Mouse (Mus musculus) gastrocnemius, postnatal 14 days (tissue): Measurements from ENCODE around the gene Abhd8. TPM values are rescaled to one million over a fixed set of nuclear protein-coding genes. Genes with fewer than 3 reads are reported as not detected.

Experiments
- total RNA-seq, 2 experiments: library from RNA; stranded (reverse); gene quantifications; 2 replicates each; pipeline ENCODE4 v1.2.3; 2021

The Abhd8 gene
- total RNA-seq, 2 experiments from 2014 or later: 22.8 to 27.6 TPM

Other genes with a start within 250 kb of the Abhd8 start
- gene Myo9b, start 190.9 kb downstream of the Abhd8 start, total RNA-seq: 10 to 100 TPM; 12.7 to 15.0 TPM
- gene Haus8, start 190.7 kb downstream of the Abhd8 start, total RNA-seq: 1 to 10 TPM; 6.4 to 8.2 TPM
- gene Use1, start 96.8 kb downstream of the Abhd8 start, total RNA-seq: 10 to 100 TPM; 96.4 to 100.0 TPM
- 1 to 10 TPM; 5.9 to 7.5 TPM for gene Ocel1, start 92.4 kb downstream of the Abhd8 start, total RNA-seq
- gene Nr2f6, start 81.7 kb downstream of the Abhd8 start, total RNA-seq: 10 to 100 TPM; 16.0 to 21.5 TPM
- gene Ushbp1, start 67.9 kb downstream of the Abhd8 start, total RNA-seq: 10 to 100 TPM; 11.0 to 12.9 TPM
- gene Babam1, start 66.8 kb downstream of the Abhd8 start, total RNA-seq: 10 to 100 TPM; 61.3 to 66.5 TPM
- under 1 TPM; 0.78 to 0.86 TPM for gene Ankle1, start 57.6 kb downstream of the Abhd8 start, total RNA-seq
- 10 to 100 TPM; 44.0 to 45.2 TPM for gene Mrpl34, start 1.3 kb upstream of the Abhd8 start, total RNA-seq
- 10 to 100 TPM; 28.3 to 31.8 TPM for gene Dda1, start 5.5 kb upstream of the Abhd8 start, total RNA-seq
- gene Ano8, start 22.3 kb upstream of the Abhd8 start, total RNA-seq: 10 to 100 TPM; 14.4 to 16.2 TPM
- 1 to 10 TPM; 7.5 to 8.5 TPM for gene Gtpbp3, start 24.4 kb upstream of the Abhd8 start, total RNA-seq
- 10 to 100 TPM in 1 of 2 experiments, 1 to 10 TPM in 1; 7.7 to 11.7 TPM for gene Plvap, start 48.1 kb upstream of the Abhd8 start, total RNA-seq
- gene Ccdc194, start 62.1 kb upstream of the Abhd8 start, total RNA-seq: under 1 TPM in 1 of 2 experiments, not detected in 1; 0.33 TPM
- 1 to 10 TPM; 8.6 to 9.3 TPM for gene Bst2, start 73.8 kb upstream of the Abhd8 start, total RNA-seq
- 10 to 100 TPM; 20.4 to 20.6 TPM for gene Mvb12a, start 79.3 kb upstream of the Abhd8 start, total RNA-seq
- gene Tmem221, start 95.2 kb upstream of the Abhd8 start, total RNA-seq: under 1 TPM in 1 of 2 experiments, not detected in 1; 0.21 TPM
- under 1 TPM in 1 of 2 experiments, not detected in 1; 0.18 TPM for gene Nxnl1, start 102.9 kb upstream of the Abhd8 start, total RNA-seq
- 10 to 100 TPM; 29.9 to 50.8 TPM for gene Slc27a1, start 105.2 kb upstream of the Abhd8 start, total RNA-seq
- gene Pgls, start 128.5 kb upstream of the Abhd8 start, total RNA-seq: 10 to 100 TPM; 40.5 to 43.3 TPM
- under 1 TPM; 0.59 to 0.82 TPM for gene Fam129c, start 134.0 kb upstream of the Abhd8 start, total RNA-seq
- gene Colgalt1, start 147.3 kb upstream of the Abhd8 start, total RNA-seq: 10 to 100 TPM; 35.6 to 39.3 TPM
- gene Unc13a, start 208.1 kb upstream of the Abhd8 start, total RNA-seq: under 1 TPM; 0.18 to 0.20 TPM
- gene Jak3, start 212.6 kb upstream of the Abhd8 start, total RNA-seq: 1 to 10 TPM; 2.6 to 2.8 TPM
- 1 to 10 TPM; 1.1 to 1.5 TPM for gene Insl3, start 225.6 kb upstream of the Abhd8 start, total RNA-seq
- 1 to 10 TPM; 5.2 to 5.5 TPM for gene B3gnt3, start 238.1 kb upstream of the Abhd8 start, total RNA-seq